Mouse (Mus musculus): ENCODE results near the gene Fam98c. TPM values are rescaled to one million over a fixed set of nuclear protein-coding genes. Genes with fewer than 3 reads are reported as not detected.
A peak's percentile ranks its signal among the peaks of the same experiment; 100 is the strongest.
"Not testable (repeated sequence)": the region's sequence is repeated elsewhere in the genome, so short reads cannot be mapped to it uniquely, and the experiment has no call there.

Fam98c gene
- polyA plus RNA-seq, 1 experiment: 21.1 TPM

DNA sequence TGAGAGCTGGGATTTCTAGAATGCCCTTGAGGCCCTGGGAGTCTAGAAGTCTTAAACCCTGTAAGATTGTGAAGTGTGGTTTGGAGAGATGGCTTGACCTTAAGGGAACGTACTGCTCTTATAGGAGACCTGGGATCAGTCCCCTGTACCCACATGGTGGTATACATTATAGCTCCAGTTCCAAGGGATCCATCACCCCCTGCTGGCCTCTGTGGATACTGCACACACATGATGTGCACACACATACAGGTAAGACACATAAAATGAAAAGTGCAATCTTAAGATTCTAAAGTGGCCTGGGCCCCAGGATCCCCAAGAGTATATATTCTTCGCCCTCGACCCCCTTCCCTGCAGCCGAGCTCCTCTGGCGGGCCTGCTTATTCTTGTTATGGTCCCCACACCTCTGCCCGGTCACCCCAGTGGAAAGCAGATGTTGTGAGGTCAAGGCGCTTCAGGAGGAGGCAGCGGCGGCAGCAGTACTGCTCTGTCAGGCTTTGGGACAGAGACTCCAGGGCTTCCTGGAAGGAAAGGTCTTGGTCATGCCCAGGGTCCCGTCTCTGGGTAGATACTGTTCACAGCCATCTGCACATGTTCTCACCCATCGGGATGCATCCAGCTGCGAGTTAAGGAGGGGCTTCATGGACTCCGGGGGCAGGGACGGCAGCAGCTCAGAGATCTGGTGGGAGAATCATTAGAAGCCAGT is 1.9 kb downstream of the Fam98c start:
- TF ChIP-seq POLR2A (IDR thresholded peaks at IDR 0.05; ENCODE audit: borderline replicate concordance, extremely low read depth, insufficient read depth, insufficient read length, poor library complexity, severe bottlenecking) (no peak), CTCF (IDR thresholded peaks at IDR 0.05; ENCODE audit: borderline replicate concordance, extremely low read depth, insufficient read depth, insufficient read length) (peak; percentile 8; the same call in 1 of the 2 replicates)
- DNase-seq (ENCODE audit: low read depth): no peak

DNA sequence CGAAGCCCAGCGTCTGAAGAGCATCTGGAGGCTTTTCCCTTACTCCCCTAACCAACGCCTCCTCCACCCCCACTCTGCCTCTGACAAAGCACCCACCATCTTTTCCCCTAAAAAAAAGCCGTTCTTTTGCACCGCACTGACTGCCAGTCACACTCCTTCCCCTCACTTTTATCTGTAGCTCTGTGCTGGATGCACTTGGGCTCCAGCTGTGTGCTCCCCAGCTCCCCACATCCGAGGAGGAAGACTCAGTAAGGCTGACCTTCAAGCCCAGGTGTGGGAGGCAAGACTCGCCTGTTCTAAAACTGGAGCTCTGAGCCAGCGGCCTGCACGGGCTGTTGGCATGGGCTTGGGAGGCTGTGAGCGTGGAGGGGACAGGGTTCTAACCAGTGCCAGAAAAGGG is 4.5 kb downstream of the Fam98c start:
- no peak for TF ChIP-seq POLR2A (IDR thresholded peaks at IDR 0.05; ENCODE audit: borderline replicate concordance, extremely low read depth, insufficient read depth, insufficient read length, poor library complexity, severe bottlenecking)
- no peak for TF ChIP-seq CTCF (IDR thresholded peaks at IDR 0.05; ENCODE audit: borderline replicate concordance, extremely low read depth, insufficient read depth, insufficient read length)
- DNase-seq (ENCODE audit: low read depth): no peak

DNA sequence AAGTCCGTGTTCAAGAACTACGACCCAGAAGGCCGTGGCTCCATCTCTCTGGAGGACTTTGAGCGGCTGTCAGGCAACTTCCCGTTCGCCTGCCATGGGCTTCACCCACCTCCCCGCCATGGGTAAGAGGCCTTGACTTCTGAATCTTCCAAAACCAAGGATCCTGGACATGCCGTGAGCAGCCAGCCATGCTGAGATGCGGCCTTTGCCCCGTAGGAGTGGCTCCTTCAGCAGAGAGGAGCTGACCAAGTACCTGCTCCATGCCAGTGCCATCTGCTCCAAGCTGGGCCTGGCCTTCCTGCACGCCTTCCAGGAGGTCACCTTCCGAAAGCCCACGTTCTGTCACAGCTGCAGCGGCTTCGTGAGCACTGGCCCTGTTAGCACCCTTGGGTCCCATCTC is 7.3 kb downstream of the Fam98c start:
- DNase-seq (ENCODE audit: low read depth): no peak
- TF ChIP-seq POLR2A (IDR thresholded peaks at IDR 0.05; ENCODE audit: borderline replicate concordance, extremely low read depth, insufficient read depth, insufficient read length, poor library complexity, severe bottlenecking) (no peak), CTCF (IDR thresholded peaks at IDR 0.05; ENCODE audit: borderline replicate concordance, extremely low read depth, insufficient read depth, insufficient read length) (no peak)

DNA sequence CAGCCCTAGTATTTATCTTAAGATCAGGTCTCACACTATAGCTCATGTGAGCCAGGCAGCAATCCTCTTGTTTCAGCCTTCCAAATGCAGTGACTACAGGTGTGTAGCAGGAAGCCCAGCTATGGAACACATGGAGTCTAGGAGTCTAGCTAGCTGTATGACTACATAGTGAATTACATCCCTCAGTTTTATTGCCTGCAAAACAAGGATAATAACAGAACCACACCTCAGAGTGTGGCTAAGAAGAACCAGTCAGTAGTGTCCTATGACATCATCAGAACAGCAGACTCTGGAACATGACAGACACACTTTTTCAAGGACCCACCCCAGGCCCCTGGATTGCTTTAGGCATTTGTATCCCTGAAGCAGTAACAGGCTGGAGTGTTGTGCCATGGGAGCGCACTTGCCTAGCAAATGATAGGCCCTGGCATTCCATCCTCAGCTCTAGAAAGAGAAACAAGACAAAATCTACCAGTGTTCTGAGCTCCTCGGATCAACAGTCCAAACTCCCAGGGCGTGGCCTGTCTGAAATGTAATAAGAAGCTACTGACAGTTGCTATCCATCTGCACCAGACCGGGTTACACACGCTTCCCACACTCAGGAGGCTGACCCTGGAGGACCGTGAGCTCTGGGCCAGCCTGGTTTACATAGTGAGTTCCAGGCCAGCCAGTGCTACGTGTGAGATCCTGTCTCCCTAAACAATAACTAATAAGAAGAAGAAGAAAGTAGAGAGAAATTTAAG is 9.2 kb downstream of the Fam98c start:
- TF ChIP-seq CTCF (IDR thresholded peaks at IDR 0.05; ENCODE audit: borderline replicate concordance, extremely low read depth, insufficient read depth, insufficient read length): no peak
- TF ChIP-seq POLR2A (IDR thresholded peaks at IDR 0.05; ENCODE audit: borderline replicate concordance, extremely low read depth, insufficient read depth, insufficient read length, poor library complexity, severe bottlenecking): no peak
- no peak for DNase-seq (ENCODE audit: low read depth)

DNA sequence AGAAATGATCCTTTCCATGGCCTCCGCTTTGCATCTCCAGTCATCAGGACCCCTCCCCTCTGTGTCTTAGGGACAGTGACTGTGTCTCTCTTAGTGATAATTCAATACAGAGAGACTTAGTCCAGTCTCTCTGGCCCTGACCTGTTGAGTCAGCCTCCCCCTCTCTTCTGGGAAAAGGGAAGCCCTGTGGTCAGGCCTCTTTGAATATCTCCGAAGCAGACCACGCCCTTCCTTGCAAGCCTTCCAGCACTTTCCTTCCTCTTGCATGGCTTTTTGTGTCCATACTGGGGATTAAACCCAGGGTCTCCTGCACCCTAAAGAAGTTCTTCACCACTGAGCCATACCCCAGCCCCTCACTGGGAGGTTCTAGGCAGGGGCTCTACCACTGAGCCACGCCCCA is 12.0 kb downstream of the Fam98c start:
- no peak for DNase-seq (ENCODE audit: low read depth)
- TF ChIP-seq CTCF (IDR thresholded peaks at IDR 0.05; ENCODE audit: borderline replicate concordance, extremely low read depth, insufficient read depth, insufficient read length) (no peak), POLR2A (IDR thresholded peaks at IDR 0.05; ENCODE audit: borderline replicate concordance, extremely low read depth, insufficient read depth, insufficient read length, poor library complexity, severe bottlenecking) (no peak)

DNA sequence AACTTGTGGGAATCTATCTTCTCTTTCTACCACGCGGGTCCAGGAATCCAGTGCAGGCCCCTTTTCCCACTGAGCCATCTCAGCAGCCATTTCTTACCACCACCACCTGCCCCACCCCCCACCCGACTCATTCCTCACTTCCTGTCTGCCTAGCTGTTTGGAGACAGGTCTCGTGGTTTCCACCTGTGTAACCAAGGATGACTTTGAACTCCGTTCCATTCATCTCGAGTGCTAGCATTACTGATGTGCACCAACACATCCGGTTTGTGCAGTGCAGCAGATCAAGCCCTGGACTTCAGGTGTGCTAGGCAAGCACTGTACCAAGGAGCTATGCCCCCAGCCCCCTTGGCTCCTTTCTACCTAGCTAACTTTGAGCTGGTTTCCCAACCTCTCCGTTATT is 14.6 kb downstream of the Fam98c start:
- TF ChIP-seq POLR2A (IDR thresholded peaks at IDR 0.05; ENCODE audit: borderline replicate concordance, extremely low read depth, insufficient read depth, insufficient read length, poor library complexity, severe bottlenecking): no peak
- no peak for TF ChIP-seq CTCF (IDR thresholded peaks at IDR 0.05; ENCODE audit: borderline replicate concordance, extremely low read depth, insufficient read depth, insufficient read length)
- DNase-seq (ENCODE audit: low read depth): no peak

DNA sequence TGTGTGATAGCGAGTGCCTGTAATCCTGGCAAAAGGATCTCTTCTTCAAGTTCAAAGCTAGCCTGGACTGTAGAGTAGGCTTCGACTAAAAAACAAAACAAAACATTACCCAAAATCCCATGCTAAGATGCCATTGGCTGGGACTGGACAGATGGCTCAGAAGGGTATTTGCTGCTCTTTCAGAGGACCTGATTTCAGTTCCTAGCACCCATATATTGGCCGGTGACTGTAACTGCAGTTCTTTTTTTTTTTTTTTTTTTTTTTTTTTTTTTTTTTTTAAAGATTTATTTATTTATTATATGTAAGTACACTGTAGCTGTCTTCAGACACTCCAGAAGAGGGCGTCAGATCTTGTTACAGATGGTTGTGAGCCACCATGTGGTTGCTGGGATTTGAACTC is 16.8 kb downstream of the Fam98c start:
- not testable (repeated sequence) for DNase-seq (ENCODE audit: low read depth)

DNA sequence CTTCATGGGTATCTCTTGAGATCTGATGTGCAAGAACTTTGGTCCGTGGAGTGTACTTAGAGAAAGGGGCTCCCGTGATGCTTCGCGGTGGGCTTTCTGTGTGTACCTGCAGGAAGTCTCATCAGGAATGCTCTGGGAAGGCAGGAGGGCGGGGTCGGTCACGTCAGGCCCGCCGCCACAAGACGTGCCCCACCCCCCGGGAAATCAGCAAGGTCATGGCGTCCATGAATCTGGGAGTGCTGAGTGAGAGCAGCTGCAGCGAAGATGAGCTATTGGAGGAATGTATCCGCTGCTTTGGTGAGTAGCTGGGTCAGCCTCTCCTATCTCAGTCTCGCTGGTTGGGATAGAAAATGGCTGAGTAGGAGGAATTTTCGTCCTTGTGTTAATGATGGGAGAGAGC is 18.6 kb downstream of the Fam98c start:
- DNase-seq (ENCODE audit: low read depth): no peak

DNA sequence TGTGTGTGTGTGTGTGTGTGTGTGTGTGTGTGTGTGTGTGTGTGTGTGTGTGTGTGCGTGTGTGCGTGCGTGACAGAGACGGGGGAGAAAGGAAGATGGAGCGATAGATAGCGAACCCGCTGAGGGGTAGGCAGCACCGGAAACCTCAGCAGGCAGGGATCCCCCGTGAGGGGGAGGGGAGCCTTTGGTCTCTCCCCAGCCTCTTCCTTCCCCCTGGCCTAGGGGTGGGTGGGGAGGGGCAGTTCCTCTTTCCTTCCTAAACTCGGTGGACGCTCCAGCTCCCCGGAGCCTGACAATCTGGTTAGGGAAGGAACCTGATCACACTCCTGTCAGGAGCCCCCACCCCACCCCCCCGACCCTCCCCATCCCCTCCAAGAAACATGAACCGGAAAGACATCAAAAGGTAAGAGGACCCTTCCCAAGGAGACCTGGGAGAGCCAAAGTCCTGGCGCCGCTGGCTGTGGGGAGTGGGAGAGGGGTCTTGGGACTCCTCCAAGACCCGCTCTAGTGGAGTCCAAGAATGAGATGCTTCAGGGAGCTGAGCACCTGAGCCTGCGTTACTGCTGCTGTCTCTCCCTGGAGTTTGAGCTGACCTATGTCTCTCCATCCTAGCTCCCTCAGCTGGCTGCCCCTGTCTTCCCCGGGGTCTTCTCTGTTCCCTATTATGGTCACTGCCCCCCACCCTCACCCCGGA is 21.2 kb downstream of the Fam98c start, which contains the start of gene Rasgrp4:
TSS of gene Rasgrp4 (plus strand) at position 159 of the 694 bp plus-strand sequence.
- DNase-seq (ENCODE audit: low read depth): peak; percentile 37
- no peak for TF ChIP-seq CTCF (IDR thresholded peaks at IDR 0.05; ENCODE audit: borderline replicate concordance, extremely low read depth, insufficient read depth, insufficient read length)
- TF ChIP-seq POLR2A (IDR thresholded peaks at IDR 0.05; ENCODE audit: borderline replicate concordance, extremely low read depth, insufficient read depth, insufficient read length, poor library complexity, severe bottlenecking): no peak

More for the DNA sequence above, 18.6 kb downstream of the Fam98c start:
- TF ChIP-seq POLR2A (IDR thresholded peaks at IDR 0.05; ENCODE audit: borderline replicate concordance, extremely low read depth, insufficient read depth, insufficient read length, poor library complexity, severe bottlenecking) (no peak), CTCF (IDR thresholded peaks at IDR 0.05; ENCODE audit: borderline replicate concordance, extremely low read depth, insufficient read depth, insufficient read length) (no peak)

DNA sequence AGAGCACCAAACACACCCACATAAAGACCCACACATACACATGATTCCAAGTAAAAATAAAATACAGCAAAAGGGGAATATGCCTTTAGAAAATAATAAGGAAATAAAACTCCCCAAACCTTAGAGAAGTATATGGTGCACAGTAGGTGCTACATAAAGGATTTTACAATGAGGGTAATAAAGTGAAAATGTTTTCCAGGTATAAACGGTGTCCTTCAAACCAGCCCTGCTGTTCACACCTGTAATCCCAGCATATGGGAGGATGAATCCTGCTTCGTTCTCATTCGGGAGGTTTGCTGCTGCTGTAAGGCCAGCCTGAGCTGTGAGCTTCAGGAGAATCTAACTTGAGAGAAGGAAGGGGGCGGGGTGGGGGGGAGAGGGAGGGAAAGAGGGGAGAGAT is 21.8 kb downstream of the Fam98c start:
- DNase-seq (ENCODE audit: low read depth): peak; percentile 17
- TF ChIP-seq POLR2A (IDR thresholded peaks at IDR 0.05; ENCODE audit: borderline replicate concordance, extremely low read depth, insufficient read depth, insufficient read length, poor library complexity, severe bottlenecking) (no peak), CTCF (IDR thresholded peaks at IDR 0.05; ENCODE audit: borderline replicate concordance, extremely low read depth, insufficient read depth, insufficient read length) (no peak)

DNA sequence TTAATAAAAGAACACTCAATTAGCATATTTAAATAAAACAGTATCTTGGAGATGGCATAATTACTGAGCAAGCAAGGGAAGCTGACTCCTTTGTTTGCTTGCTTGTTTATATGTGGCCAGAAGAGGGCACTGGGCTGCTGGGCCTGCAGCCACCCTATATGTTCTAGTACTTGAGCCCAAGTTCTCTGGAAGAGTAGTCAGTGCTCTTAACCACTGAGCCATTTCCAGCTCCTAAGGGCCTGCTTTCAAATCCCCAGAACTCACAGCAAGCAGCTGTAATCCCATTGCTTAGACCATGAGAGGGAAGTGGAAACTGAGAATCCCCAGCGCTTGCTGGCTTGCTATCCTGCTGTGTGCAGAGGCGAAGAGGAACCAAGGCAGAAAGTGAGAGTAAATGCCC is 27.3 kb downstream of the Fam98c start:
- DNase-seq (ENCODE audit: low read depth): peak; percentile 58
- TF ChIP-seq POLR2A (IDR thresholded peaks at IDR 0.05; ENCODE audit: borderline replicate concordance, extremely low read depth, insufficient read depth, insufficient read length, poor library complexity, severe bottlenecking) (no peak), CTCF (IDR thresholded peaks at IDR 0.05; ENCODE audit: borderline replicate concordance, extremely low read depth, insufficient read depth, insufficient read length) (peak; percentile 56; the same call in 1 of the 2 replicates)
